Mouse (Mus musculus) megakaryocyte, adult 5-6 weeks (primary cell): ENCODE measurements around the gene Smoc2. TPM values are rescaled to one million over a fixed set of nuclear protein-coding genes. Genes with fewer than 3 reads are reported as not detected.

Source experiments
- ATAC-seq: 2 replicates; pipeline ENCODE4 v1.8.0; 2016; ENCODE audit warnings: mild to moderate bottlenecking, inconsistent platforms; ENCODE audit not compliant: poor library complexity, severe bottlenecking
- total RNA-seq, 2 experiments: library from RNA; stranded (forward) in 1 of 2; stranded (reverse) in 1 of 2; fragments of 153-499, 151-499 nt in 1 of 2; fragments of 221-1000, 200-1000 nt in 1 of 2; gene quantifications; 2 replicates each; pipeline versions ENCODE4 v1.2.3 to v1.2.4; 2015 to 2017

The Smoc2 gene
- total RNA-seq (2015) (0.23 TPM in 1 of 2 replicates, not detected in the other), total RNA-seq (2017) (not detected in 2 replicates)

DNA sequence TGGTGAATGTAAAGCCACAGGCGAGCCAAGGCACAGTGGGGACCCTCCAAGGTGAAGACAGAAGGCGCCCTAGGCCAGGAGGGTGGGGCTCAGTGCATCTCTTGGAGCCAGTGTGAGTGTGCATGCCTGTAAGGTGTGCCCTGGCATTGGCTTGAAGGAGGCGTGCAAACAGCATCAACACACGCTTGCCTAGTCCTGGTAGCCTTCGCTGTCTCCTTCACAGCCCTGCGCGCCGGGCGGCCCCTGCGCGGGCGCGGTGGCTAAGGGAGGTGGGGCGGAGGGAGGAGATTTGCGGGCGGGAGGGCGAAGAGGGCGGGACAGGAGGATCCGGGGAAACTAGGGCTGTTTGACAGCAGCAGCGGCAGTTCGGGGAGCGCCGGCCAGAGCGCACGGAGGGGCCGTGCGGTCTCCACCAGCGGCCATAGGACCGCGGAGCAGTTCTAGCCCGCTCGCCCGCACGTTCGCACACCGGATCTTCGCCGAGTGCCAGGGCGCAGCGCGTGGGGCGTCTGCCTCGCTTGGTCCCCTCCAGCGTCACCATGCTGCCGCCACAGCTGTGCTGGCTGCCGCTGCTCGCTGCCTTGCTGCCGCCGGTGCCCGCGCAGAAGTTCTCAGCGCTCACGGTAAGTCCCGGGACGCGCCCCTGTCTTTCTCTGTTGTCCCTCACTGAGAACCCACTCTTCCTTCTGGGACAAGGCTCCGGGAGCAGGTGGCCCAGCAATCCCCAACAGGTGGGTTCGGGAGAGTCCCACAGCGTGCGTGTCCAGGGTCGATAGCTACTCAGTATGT lies at the start of gene Smoc2:
TSS of gene Smoc2 (plus strand) at position 330 of the 789 bp plus-strand sequence.
- no peak for ATAC-seq

DNA sequence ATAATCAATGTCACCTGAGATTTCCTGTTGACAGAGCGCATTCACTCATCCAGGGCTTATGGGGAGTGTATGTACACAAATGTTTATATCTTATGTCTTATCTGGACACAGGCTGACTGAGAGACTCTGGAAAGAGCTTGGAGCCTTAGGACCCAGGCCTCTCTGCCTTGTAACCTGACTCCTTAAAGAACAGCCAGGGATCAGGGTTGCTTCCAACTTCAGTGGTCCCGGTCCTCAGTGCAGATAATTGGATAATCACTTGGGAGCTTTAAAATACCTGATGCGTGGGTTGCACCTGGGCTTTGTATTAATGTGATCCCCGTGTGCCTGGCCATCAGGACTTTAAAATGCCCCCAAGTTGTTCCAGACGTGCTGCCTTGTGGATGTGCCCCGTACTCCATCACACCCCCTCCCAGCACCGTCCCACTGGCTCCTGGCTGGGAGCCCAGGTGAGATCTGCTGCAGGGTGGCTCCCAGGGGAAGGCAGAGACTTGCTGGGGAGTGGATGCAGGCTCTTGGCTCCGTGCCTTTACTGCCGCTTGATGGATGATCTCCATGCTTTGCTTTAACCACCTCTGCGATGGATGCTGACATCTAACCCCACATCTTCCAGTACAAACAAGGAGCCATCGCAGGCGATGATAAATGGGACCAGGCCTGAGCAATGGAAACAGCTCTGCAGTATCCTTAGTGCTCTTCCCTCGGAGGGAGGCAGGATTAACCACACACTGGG lies 48.4 kb upstream of the Smoc2 start:
- no peak for ATAC-seq

DNA sequence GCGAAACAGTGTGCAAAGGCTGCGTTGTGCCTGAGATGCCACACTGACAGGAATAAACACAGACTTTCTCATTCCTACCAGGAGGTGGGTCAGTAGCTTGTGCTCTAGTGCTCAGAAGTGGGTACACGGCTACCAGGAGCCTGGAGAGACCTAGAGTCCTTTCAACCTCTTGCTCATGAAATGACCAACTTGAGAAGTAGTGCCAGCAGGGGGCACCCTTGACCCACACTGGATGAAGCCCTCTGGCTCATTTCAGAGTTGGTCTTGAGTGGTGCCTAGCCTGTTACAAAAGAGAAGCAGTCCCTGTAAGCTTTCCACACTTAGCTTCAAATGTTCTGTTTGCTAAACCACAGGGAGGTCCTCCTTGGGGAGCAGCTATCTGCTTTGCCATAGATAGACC lies 46.7 kb upstream of the Smoc2 start:
- no peak for ATAC-seq

DNA sequence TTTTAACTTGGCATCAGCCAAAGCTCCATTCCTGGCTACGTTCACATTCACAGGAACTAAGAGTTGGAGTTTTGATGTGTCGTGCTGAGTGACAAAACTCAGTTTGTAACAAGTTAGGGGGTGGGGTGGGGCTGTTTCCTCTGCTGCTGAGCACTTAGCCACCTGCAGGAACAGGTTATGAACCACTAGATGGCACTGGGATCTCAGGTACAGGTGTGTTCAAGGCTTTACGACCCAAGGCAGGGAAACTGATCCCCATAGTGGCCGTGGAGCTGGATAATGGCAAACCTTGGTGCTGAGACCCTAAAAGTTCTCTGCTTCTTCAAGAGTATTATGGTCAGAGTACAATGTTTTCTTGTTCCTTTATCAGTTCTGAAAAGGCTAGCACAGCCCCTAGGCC lies 45.6 kb upstream of the Smoc2 start:
- no peak for ATAC-seq

DNA sequence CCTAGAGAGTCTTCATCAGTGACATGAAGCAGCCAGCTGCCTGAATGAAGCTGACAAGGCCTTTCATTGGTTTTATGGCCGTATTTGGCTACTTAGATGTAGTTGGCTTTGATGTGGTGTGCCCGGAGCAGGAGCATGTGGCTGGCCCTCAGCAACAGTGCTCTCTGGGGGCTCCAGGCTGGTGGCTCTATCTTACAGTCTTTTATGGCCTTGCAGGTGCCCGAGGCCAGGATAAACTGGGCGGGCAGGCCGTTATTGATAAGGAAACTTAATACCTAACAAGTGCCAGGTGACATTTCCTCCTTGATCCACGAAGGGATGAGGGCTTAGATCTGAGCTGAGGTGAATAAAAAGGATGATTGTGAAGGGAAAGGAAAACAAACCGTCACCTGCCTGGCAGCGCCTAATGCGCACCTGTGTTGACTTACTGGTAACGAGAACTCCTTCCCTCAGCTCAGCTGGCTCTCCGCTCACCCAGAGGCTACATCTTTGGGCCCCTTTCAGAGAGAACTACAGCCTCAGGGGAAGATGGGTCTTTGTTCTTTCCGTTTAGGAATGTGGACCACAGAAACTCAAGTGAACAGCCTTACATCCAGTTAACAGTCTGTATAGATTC lies 44.4 kb upstream of the Smoc2 start:
- ATAC-seq, result no peak

DNA sequence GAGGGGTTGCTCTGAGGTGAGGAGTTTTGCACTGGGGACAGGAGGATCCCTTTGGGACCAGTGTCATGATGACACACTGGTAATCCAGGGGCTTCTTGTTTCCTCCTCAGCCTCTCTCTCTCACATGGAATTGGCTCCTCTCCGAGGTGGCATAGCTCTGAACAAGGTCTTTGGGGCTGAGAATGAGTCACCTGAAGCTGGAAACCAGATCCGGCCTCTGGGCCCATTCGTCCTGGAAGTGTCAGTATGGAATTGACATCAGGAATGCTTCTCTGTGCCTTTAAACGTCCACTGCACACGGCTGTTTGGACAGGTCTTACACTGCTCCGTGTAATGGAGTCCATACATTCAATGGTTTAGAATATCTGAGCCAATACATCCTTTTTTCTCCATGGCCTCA lies 42.2 kb upstream of the Smoc2 start:
- ATAC-seq, result no peak

DNA sequence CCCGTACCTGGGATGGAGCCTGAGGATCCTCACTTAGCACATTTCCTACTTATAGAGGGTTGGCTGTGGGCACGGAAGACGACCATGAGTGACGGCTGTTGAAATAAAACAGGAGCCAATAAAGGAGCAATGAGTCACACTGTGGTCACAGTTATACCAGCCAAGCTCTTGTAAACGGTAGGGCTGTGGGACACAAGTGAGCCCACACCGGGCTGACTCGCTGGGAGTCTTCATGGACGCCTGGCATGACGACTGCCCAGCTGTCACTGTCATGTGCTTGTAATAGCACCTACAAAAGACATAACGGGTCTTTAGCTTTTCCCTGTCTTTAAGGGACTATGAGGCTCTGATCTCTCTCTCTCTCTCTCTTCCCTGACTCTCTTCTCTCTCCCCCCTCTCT lies 39.3 kb upstream of the Smoc2 start:
- ATAC-seq, result no peak

DNA sequence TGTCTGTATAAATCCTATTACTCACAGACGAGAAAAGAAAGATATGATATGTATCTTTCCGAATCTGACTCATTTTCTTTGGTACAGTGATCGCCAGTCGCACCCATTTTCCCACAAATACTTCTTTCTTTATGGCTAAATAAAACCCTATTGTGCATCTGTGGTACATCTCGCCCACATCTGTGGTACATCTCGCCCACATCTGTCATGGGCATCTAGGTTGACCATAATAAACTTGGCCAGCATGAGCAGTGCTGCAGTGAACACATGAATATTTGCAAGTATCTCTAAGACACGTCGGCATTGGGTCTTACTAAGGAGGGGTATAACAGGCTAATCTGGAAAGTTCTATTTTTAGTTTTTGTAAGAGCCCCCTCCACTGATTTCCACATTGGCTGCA lies 36.7 kb upstream of the Smoc2 start:
- no peak for ATAC-seq

DNA sequence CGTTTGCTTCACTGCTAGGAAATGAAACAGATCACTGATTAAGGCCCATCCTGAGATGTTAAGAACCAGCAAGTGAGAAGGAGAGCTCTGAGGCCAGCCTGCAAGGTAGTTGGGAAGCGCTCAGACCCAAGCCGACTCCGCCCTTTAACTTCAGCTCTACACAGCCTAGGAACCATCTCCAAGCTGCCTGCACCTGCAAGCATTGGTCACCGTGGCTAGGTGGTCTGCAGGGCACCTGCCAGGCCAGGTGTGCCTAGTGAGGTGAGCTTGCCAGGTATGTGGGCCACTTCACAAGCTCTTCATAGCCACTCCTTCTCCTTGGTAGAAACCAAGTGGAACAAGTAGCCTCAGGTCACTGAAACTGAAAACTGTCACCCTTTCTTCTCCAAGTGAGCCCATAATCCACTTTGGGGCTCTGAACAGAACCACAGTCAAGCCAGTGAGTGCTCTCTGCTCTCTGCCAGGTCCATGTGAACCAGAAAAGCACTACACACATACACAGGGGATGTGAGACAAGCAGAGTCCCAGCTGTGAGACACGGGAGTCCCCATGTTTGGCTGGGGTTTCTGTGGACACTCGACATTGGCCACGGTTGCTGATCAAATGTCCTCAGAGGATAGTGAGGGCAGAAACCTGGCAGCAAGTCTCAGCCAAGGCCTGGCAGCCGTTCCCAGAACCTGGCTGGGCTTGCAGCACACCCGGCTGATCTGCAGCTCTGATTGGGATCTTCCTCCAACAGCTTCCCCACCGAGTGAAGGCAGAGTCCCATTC lies 34.9 kb upstream of the Smoc2 start:
- ATAC-seq, result no peak

DNA sequence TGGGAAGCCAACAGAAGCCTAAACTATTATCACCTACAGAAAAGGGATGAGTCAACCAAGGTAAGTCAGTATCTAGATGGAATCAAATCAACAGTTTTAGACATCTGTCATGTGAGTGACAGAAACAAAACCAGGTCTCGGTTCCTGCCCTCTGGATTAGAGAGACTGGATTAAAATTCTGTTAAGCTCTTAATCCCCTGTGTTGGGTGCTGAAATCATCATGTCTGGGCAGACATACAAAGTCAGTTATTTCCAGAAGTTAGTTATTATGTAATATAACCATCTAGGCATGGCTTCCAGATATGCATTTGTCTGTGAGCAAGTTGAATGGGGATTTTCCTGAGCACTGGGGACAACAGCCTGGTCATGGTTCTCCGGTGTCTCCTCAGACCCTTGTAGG lies 33.0 kb upstream of the Smoc2 start:
- ATAC-seq, result no peak

DNA sequence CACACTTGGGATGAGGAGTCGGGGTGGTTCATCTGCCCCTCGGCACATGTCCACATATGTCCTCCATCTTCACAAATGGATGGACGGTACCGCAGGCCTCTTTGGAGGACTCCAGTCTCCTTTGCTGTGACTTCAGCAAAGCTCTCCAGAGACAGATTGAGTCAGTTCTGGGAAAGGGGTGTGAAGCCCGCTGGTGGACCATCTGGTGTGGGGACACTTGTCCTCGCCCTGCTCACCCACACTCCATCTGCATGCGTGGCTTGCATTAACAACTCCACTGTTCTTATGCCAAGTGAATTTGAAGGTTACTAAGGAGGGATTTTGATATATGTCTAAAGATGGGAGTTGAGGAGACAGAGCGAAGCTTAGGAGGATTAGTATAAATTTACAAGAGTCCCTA lies 31.4 kb upstream of the Smoc2 start:
- ATAC-seq, result no peak

DNA sequence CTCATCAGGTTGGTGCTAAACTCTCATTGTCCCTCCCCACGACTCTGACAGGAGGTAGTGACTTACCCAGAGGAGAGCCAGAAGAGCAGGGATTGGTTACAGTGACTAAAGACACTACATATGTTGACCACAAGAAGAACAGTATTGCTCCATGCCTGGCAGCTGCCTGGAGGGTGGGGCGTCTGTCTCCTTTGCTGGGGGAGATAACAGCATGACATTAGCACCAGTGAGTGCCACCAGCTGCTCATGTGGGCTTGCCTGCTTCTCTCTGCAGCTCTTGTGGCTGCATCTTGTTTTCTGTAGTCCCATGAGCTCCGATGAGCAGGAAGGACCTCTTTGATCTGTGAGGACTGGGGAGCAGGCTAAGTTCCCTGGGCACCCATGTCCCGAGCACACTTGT lies 29.7 kb upstream of the Smoc2 start:
- ATAC-seq, result no peak

DNA sequence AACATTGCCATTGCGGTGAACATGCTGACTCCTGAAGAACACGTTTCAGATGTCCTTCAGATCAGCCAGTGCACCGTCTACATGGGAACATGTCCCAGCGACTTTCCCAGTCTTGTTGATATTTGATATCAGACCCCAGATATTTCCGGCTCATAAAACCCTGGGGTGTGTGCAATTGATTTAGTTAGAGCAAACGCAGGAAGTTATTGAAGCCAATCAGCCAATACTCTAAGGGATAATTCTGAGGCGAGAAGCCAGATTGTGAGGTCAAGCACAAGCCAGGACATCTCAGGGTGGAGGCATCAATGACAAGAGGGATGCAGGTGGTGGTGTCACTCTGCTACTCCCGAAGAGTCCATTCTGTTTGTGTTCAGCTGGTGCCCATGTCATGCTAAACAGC lies 28.9 kb upstream of the Smoc2 start:
- no peak for ATAC-seq

DNA sequence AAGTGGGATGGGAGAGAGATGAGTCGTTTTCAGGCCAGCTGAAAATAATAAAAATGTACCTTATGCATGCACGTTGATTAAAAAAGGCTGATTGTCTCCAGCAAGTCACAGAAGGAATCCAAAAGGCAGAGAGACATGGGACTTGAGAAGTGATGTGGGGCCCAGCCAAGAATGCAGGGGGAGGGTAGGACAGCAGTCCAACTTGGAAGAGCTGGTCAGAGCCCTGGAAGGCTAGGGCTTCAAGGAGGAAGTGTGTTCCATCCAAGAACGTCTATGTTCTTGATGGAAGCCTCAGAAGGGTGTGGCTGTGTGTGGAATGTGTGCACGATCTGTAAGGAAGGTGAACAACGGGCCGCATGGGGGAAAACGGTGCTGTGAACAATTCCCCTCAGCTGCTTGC lies 26.9 kb upstream of the Smoc2 start:
- ATAC-seq, result no peak

DNA sequence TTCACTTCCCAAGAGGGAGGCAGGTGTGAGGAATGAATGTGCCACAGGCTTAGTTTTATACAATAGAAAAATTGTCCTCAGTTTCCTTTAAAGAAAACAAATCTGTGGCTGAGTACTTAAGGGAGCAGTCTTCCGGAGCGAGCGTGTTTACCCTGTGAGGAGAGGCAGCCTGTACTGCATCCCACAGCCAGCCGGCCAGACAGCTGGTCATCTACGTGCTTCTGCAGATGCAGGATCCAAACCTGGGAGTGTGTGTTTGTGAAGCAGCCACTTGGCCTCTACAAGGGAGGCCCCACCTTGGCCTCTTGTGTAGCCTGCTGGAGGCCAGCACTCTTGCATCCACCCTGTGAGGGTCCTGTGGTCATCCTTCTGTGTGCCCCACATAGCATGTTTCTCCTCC lies 24.7 kb upstream of the Smoc2 start:
- ATAC-seq, result no peak

DNA sequence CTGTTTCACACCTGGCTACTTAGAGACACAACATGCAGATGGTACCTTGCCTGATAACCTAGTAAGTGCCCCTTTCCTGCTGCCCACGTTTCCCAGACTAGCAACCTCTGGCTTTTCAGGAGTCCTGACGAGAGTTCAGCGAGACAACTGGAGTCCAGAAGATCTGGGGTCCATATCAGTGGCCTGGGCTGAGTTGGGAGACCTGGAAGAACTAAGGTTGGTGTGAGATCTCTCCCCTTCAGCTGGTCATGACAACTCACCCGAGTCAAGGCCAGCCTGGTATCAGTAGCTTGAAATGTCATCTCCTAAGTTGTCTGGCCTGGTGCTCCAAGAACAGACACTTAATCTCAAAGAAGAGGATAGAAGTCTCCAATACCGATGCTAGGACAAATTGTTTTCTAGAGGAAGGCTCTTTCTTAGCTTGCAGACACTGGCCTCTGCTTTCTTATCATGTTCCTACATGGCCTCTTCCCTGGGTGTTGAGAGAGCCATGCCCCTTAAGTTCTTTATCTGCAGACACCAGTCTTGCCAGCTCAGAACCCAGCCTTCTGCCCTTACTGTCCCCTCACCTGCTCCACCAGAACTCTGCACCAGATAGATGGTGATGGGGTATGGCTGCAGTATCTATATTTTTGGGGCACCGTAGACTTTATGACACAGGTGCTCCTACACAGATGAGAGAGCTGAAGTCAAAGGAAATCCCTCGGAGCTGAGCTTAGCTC lies 21.3 kb upstream of the Smoc2 start:
- ATAC-seq, result no peak

DNA sequence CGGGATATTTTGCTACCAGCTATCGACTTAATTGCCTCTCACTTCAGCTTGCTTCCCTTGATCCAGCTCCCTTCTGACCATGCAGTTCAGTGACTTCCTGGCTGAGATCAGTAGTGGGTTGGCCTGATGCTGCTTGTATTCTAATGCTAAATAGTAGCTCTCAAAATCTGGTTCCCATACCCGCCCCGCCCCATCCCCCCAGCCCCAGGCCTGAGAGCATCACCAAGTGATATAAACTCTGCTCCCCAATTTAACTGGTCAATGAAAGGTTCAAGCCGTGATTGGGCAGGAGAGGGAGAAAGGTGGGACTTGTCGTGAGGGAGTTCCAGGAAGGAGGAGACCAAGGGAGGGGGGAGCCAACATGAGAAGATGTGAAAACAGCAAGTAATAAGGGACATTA lies 20.4 kb upstream of the Smoc2 start:
- no peak for ATAC-seq

DNA sequence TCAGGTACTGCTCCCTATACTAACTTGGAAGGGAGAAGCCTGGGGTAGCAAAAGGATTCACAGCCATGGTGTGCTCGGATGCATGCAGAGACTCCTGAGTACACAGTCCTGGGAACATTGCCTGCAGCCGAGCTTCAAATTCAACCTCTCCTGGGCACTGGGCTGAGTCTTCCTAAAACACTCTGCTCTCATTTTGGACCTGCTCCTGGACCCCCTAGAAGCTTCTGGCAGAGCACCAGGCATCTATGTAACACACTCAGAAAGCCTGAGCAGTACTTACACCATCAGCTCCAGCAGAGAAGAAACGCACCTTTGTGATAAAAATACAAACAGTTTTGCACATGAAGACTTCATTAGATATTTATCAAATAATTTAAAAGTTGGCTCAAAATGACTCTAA lies 18.3 kb upstream of the Smoc2 start:
- ATAC-seq, result no peak

DNA sequence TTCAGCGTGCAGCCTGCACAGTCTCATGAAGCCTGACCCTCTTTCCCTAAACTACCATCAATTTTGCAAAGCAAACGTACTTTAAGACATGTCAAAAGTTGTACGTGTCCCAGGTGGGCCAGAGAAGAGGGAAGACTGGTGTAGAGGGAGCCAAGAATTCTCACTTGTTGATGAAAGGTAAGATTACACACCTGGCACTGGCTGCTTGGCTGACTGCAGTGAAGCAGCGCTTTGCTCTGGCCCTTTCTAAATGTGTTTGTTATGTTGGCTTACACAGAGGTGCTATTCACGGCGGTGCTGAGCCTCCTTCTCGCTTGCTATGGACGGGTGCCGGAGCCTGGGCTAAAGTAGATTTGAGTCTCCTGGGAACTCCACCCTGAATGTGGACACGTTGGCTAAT lies 17.1 kb upstream of the Smoc2 start:
- no peak for ATAC-seq

DNA sequence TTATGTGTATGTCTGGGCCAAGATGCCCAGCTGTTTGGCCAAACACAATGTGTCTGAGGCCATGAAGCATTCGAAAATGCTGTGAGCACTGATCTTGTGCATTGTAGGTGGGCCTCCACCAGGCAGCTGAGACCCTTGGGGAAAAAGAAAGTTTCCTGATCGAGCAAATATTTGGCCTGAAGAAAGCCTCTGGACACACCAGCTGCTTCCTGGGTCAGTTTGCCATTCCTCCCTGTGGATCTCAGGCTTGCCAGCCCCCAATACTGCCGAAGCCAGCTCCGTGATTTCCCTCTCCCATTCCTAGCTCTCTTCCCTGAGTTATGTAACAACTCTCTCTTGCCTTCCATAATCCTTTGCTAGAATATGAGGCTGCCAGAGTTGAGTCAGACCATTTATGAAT lies 11.3 kb upstream of the Smoc2 start:
- no peak for ATAC-seq

DNA sequence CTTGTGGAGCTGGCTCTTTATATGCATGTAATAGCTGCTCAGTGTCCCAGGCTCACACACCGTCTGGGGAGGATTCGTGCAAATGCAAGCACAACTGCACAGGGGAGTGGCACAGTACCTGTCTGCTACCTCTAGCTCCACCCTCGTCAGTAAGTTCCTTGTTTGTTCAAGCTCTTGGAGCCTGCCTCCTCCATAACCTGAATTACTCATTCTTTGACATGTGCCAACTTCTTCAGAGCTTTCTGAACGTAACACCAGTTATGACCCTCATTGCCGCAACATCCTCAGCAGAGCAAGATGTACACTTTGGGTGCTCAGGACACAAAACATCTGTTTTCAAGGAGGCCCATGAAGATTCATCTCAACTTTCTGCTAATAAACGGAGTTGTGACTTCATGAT lies 5.9 kb upstream of the Smoc2 start:
- ATAC-seq, result no peak
